Mouse (Mus musculus) CH12.LX (cell line): ENCODE results near the gene Gm15217. TPM values are rescaled to one million over a fixed set of nuclear protein-coding genes. Genes with fewer than 3 reads are reported as not detected.

Experiments
- DNase-seq: peaks from one replicate; pipeline ENCODE4 v3.0.0-alpha.2; 2013; ENCODE audit errors: extremely low read depth
- H3K27ac ChIP-seq: 2 replicates; pipeline ENCODE4 v1.5.1; 2012; ENCODE audit warnings: low read depth, mild to moderate bottlenecking, control low read depth, moderate library complexity; ENCODE audit not compliant: insufficient read depth
- H3K27me3 ChIP-seq: replicated peaks from 2 replicates; pipeline ENCODE3; 2012; ENCODE audit warnings: inconsistent platforms
- H3K36me3 ChIP-seq, 2 experiments: replicated peaks in 1 of 2; 2 replicates each; pipeline versions ENCODE3 to v1.6.1; 2012; ENCODE audit warnings: inconsistent platforms in 1 of 2, low read length in 1 of 2, mild to moderate bottlenecking in 1 of 2, mixed read lengths in 1 of 2, moderate library complexity in 1 of 2; ENCODE audit not compliant: control insufficient read depth in 1 of 2, insufficient read depth in 1 of 2
- H3K4me1 ChIP-seq, 2 experiments: 2 replicates each; pipeline ENCODE4 v1.6.1; 2012; ENCODE audit warnings: inconsistent platforms in 1 of 2, moderate library complexity in 1 of 2; ENCODE audit not compliant: insufficient read depth in 2 of 2, control insufficient read depth in 1 of 2
- H3K4me2 ChIP-seq: 2 replicates; pipeline ENCODE4 v1.6.1; 2012; ENCODE audit warnings: low read depth, mild to moderate bottlenecking, control low read depth; ENCODE audit not compliant: poor library complexity, insufficient read depth, severe bottlenecking
- H3K4me3 ChIP-seq, 3 experiments: fragments of 150-350 bp in 1 of 3; sonication (generic) in 1 of 3; replicated peaks in 1 of 3; 2 replicates each; pipeline versions ENCODE3 to v1.5.1; 2011 to 2012; ENCODE audit warnings: low read depth in 2 of 3, low read length in 2 of 3, mild to moderate bottlenecking in 2 of 3, moderate library complexity in 2 of 3, control low read depth in 1 of 3, improper control_type of control experiment in 1 of 3, inconsistent platforms in 1 of 3, mixed read lengths in 1 of 3; ENCODE audit not compliant: poor library complexity in 1 of 3
- H3K79me2 ChIP-seq: replicated peaks from 2 replicates; pipeline ENCODE4 v1.6.1; 2012; ENCODE audit warnings: mild to moderate bottlenecking, moderate library complexity; ENCODE audit not compliant: control insufficient read depth, poor library complexity, insufficient read depth, severe bottlenecking; ENCODE audit errors: extremely low read depth
- H3K9ac ChIP-seq: 2 replicates; pipeline ENCODE4 v1.6.1; 2012; ENCODE audit warnings: low read depth, mild to moderate bottlenecking, control low read depth, moderate library complexity; ENCODE audit not compliant: insufficient read depth
- H3K9me3 ChIP-seq: replicated peaks from 2 replicates; pipeline ENCODE3; 2012; ENCODE audit warnings: low read length, inconsistent platforms, mixed read lengths
- CHD1 ChIP-seq: IDR thresholded peaks from 2 replicates; pipeline ENCODE4 v1.6.1; 2012; ENCODE audit warnings: low read depth, low read length, improper control_type of control experiment, inconsistent platforms
- CHD2 ChIP-seq: IDR thresholded peaks from 2 replicates; pipeline ENCODE4 v1.6.1; 2011; ENCODE audit warnings: low read length, improper control_type of control experiment
- E2F4 ChIP-seq: IDR thresholded peaks from 2 replicates; pipeline ENCODE4 v1.6.1; 2011; ENCODE audit warnings: low read depth, low read length, improper control_type of control experiment; ENCODE audit not compliant: insufficient replicate concordance
- ELF1 ChIP-seq: IDR thresholded peaks from 2 replicates; pipeline ENCODE4 v1.6.1; 2014; ENCODE audit warnings: low read depth, mild to moderate bottlenecking, inconsistent platforms, low read length, improper control_type of control experiment
- EP300 ChIP-seq: IDR thresholded peaks from 2 replicates; pipeline ENCODE4 v1.6.1; 2011; ENCODE audit warnings: low read length, improper control_type of control experiment
- ETS1 ChIP-seq: conservative IDR thresholded peaks from 2 replicates; pipeline ENCODE4 v1.6.1; 2012; ENCODE audit warnings: low read depth, mild to moderate bottlenecking, inconsistent platforms, low read length, improper control_type of control experiment, moderate library complexity
- GABPA ChIP-seq: IDR thresholded peaks from 2 replicates; pipeline ENCODE4 v1.6.1; 2012; ENCODE audit warnings: low read depth, low read length, improper control_type of control experiment, inconsistent platforms; ENCODE audit not compliant: insufficient replicate concordance
- MAFK ChIP-seq: IDR thresholded peaks from 2 replicates; pipeline ENCODE4 v1.6.1; 2011; ENCODE audit warnings: low read length, improper control_type of control experiment; ENCODE audit not compliant: insufficient replicate concordance
- MAX ChIP-seq: IDR thresholded peaks from 2 replicates; pipeline ENCODE4 v1.6.1; 2011; ENCODE audit warnings: low read length, improper control_type of control experiment
- MEF2A ChIP-seq: IDR thresholded peaks from 2 replicates; pipeline ENCODE4 v1.6.1; 2014; ENCODE audit warnings: low read depth, mild to moderate bottlenecking, inconsistent platforms, low read length, improper control_type of control experiment, borderline replicate concordance
- MXI1 ChIP-seq: IDR thresholded peaks from 2 replicates; pipeline ENCODE4 v1.6.1; 2011; ENCODE audit warnings: mild to moderate bottlenecking, low read depth, low read length, improper control_type of control experiment
- MYC ChIP-seq: IDR thresholded peaks from 2 replicates; pipeline ENCODE4 v1.6.1; 2011; ENCODE audit warnings: low read depth, mild to moderate bottlenecking, improper control_type of control experiment, low read length
- NELFE ChIP-seq: IDR thresholded peaks from 2 replicates; pipeline ENCODE4 v1.6.1; 2011; ENCODE audit warnings: low read depth, low read length, improper control_type of control experiment
- RAD21 ChIP-seq: IDR thresholded peaks from 2 replicates; pipeline ENCODE4 v1.6.1; 2011; ENCODE audit warnings: low read depth, mild to moderate bottlenecking, low read length, improper control_type of control experiment, moderate library complexity
- RCOR1 ChIP-seq: conservative IDR thresholded peaks from 2 replicates; pipeline ENCODE4 v1.6.1; 2012; ENCODE audit warnings: low read depth, mild to moderate bottlenecking, inconsistent platforms, low read length, improper control_type of control experiment
- SMC3 ChIP-seq: IDR thresholded peaks from 2 replicates; pipeline ENCODE4 v1.6.1; 2011; ENCODE audit warnings: low read depth, low read length, improper control_type of control experiment
- TBP ChIP-seq: conservative IDR thresholded peaks from 2 replicates; pipeline ENCODE4 v1.6.1; 2011; ENCODE audit warnings: low read depth, low read length, improper control_type of control experiment
- dilution Hi-C: fragments of 300-500 bp; cut with MboI; formaldehyde crosslinking; loops from 2 replicates; pipeline ENCODE4 v1.14.3; 2020; ENCODE audit warnings: low sequenced_read_pairs; ENCODE audit not compliant: extremely low pct_unique_long_range_greater_than_20kb, extremely low pct_ligation_motif_present
- in situ Hi-C: fragments of 300-500 bp; cut with MboI; formaldehyde crosslinking; loops from 3 replicates; pipeline ENCODE4 v1.14.3; 2019; ENCODE audit warnings: low sequenced_read_pairs, low pct_ligation_motif_present, low pct_unique_long_range_greater_than_20kb, mixed read lengths
- polyA plus RNA-seq: library from polyadenylated mRNA; unstranded; fragments of >175 nt; gene quantifications from 2 replicates; pipeline ENCODE4 v1.2.1, GENCODE M21; 2012; ENCODE audit warnings: low read depth; ENCODE audit not compliant: insufficient read length
- total RNA-seq, 2 experiments: library from RNA; depleted of rRNA; stranded (reverse); fragments of 300-350 nt in 1 of 2; fragments of >200 nt in 1 of 2; gene quantifications; 2 replicates each; pipeline ENCODE4 v1.2.3; 2012 to 2014

Gene Gm15217
- total and polyA plus RNA-seq, 3 experiments: not detected

DNA sequence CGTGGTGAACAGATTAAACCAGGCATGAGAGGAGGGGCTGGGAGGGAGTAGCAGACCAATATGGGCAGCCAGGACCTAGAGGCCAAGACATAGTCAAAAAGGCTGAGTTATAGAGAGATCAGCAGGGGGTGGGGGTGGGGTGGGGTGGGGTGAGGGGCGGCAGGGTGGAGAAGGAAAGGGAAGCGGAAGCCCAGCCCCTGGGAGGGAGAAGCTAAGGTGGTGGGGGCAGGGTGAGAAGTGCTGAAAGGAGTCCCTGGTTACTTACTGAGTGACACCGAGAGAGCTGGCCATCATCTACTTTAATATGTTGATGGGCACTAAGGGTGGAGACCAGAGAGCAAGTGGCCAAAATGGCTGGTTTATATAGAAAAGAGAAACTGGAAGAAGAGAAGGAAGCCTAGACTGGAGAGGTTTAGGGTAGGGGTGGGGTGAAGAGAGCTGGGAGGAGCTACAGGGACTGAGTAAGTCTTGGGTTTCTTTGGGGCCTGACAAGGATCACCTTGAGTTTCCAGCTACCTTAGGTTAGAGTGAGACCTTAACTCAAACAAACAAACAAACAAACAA, 31.4 kb downstream of the Gm15217 start:
- H3K9ac ChIP-seq: no peak overlapping the region
- DNase-seq: no peak
- no peak overlapping the region for H3K27ac ChIP-seq
- H3K36me3 ChIP-seq: no peaks in the 10 kb centered on the region
- H3K9me3 ChIP-seq: peaks cover 4% of the 10 kb centered on the region
- no peaks in the 10 kb centered on the region for H3K79me2 ChIP-seq
- in situ Hi-C loops (no loop called here), dilution Hi-C loops (no loop called here)
- H3K4me3 ChIP-seq: no peak overlapping the region
- no peak overlapping the region for H3K4me2 ChIP-seq
- no peaks in the 10 kb centered on the region for H3K4me1 ChIP-seq
- TF ChIP-seq EP300 (no peak), MXI1 (no peak), MAX (no peak), RAD21 (no peak), ETS1 (no peak), MEF2A (no peak), CHD1 (no peak), ELF1 (no peak), NELFE (no peak), GABPA (no peak), MYC (no peak), E2F4 (no peak), MAFK (no peak), RCOR1 (no peak), SMC3 (no peak), CHD2 (no peak), TBP (no peak)
- no peaks in the 10 kb centered on the region for H3K27me3 ChIP-seq

DNA sequence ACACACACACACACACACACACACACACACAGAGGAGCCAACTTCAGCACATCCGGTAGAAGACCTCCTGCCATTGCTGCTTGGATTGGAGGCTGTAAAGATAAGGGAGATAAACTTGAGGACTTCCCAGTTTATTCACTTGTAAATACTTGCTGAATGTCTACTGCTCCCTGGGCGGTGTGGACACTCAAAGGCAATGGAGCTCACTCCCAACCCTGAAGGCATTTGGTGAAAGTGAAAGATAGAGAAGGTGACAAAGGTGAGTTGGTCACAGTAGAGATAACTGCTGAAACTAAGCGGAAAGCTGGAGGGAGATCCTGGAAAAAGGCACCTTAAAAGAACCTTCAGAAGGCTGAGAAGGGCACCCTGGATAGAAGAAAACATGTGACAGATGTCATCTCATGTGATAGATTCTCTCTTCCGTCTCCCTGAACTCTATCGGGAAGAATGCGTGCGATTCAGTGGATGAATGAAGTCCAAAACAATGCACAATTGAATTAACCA, 33.3 kb downstream of the Gm15217 start:
- Histone ChIP-seq H3K9me3 (peaks cover 4% of the 10 kb centered on the region), H3K9ac (no peak overlapping the region), H3K27me3 (no peaks in the 10 kb centered on the region), H3K4me3 (no peak overlapping the region), H3K4me2 (no peak overlapping the region), H3K79me2 (no peaks in the 10 kb centered on the region), H3K27ac (no peak overlapping the region), H3K4me1 (no peaks in the 10 kb centered on the region), H3K36me3 (no peaks in the 10 kb centered on the region)
- no peak for DNase-seq
- dilution Hi-C loops (no loop called here), in situ Hi-C loops (no loop called here)
- no peak for TF ChIP-seq TBP
